Mouse (Mus musculus) heart, embryonic 13.5 days (tissue): ENCODE measurements around the gene Rps6kb1. TPM values are rescaled to one million over a fixed set of nuclear protein-coding genes. Genes with fewer than 3 reads are reported as not detected.
"Not testable (repeated sequence)": the region's sequence is repeated elsewhere in the genome, so short reads cannot be mapped to it uniquely, and the experiment has no call there.

Experiments
- ATAC-seq: fragments of 200-750 bp; cut with Nextera tagmentation; 2 replicates; pipeline ENCODE4 v1.8.0; 2017; ENCODE audit warnings: moderate TSS enrichment; ENCODE audit not compliant: insufficient number of reproducible peaks, low FRiP score, low TSS enrichment; ENCODE audit errors: extremely low read depth
- H3K27ac ChIP-seq: fragments of 300-500 bp; sonication (generic); replicated peaks from 2 replicates; pipeline ENCODE4 v1.5.1; 2015; ENCODE audit warnings: moderate library complexity, mild to moderate bottlenecking, inconsistent platforms
- H3K27me3 ChIP-seq: fragments of 300-500 bp; sonication (generic); replicated peaks from 2 replicates; pipeline ENCODE4 v1.6.1; 2015; ENCODE audit warnings: mild to moderate bottlenecking, inconsistent platforms
- H3K36me3 ChIP-seq: fragments of 300-500 bp; sonication (generic); 2 replicates; pipeline ENCODE4 v1.6.1; 2015; ENCODE audit warnings: mild to moderate bottlenecking, inconsistent platforms
- H3K4me1 ChIP-seq: fragments of 300-500 bp; sonication (generic); 2 replicates; pipeline ENCODE4 v1.6.1; 2015; ENCODE audit warnings: inconsistent platforms
- H3K4me2 ChIP-seq: fragments of 300-500 bp; sonication (generic); 2 replicates; pipeline ENCODE4 v1.6.1; 2015; ENCODE audit warnings: inconsistent platforms, mild to moderate bottlenecking, moderate library complexity
- H3K4me3 ChIP-seq: fragments of 300-500 bp; sonication (generic); 2 replicates; pipeline ENCODE4 v1.5.1; 2015; ENCODE audit warnings: moderate library complexity, mild to moderate bottlenecking, inconsistent platforms
- H3K9ac ChIP-seq: fragments of 300-500 bp; sonication (generic); 2 replicates; pipeline ENCODE4 v1.6.1; 2015; ENCODE audit warnings: inconsistent platforms, mild to moderate bottlenecking, moderate library complexity
- H3K9me3 ChIP-seq: fragments of 300-500 bp; sonication (generic); 2 replicates; pipeline ENCODE4 v1.6.1; 2016; ENCODE audit warnings: inconsistent platforms
- WGBS: fragments of 180-500 bp; shearing (Covaris S2); methylation state at CpG from one replicate; pipeline ENCODE4 v1.1.7; 2015; ENCODE audit warnings: mixed read lengths; 5-methylcytosine and 5-hydroxymethylcytosine counted together
- polyA plus RNA-seq: library from polyadenylated mRNA; unstranded; fragments of >200 nt; fragmentation: Nextera tagmentation; extraction: Ambion mirVana; gene quantifications from 2 replicates; pipeline ENCODE4 v1.2.1, GENCODE M21; 2015

The Rps6kb1 gene
- polyA plus RNA-seq, 1 experiment from 2014 or later, result 41.2 TPM

GRCm38 (mm10) chr11:86534201-86534910 is 10.2 kb downstream of the Rps6kb1 start:
- no peak for ATAC-seq
- Histone ChIP-seq H3K4me1 (no peaks in the 10 kb centered on the region), H3K4me2 (no peak overlapping the region), H3K9me3 (no peaks in the 10 kb centered on the region), H3K27me3 (no peaks in the 10 kb centered on the region), H3K36me3 (peaks cover 54% of the 10 kb centered on the region), H3K4me3 (no peak overlapping the region), H3K9ac (no peak overlapping the region), H3K27ac (no peak overlapping the region)
- WGBS, result 89% methylated on average over 5 of the region's 5 CpGs

- H3K36me3 ChIP-seq, result peaks cover 62% of the 10 kb centered on the region
- WGBS, result 86% methylated on average over 6 of the region's 6 CpGs
Observed at GRCm38 (mm10) chr11:86533302-86533701, 11.3 kb downstream of the Rps6kb1 start.

DNA sequence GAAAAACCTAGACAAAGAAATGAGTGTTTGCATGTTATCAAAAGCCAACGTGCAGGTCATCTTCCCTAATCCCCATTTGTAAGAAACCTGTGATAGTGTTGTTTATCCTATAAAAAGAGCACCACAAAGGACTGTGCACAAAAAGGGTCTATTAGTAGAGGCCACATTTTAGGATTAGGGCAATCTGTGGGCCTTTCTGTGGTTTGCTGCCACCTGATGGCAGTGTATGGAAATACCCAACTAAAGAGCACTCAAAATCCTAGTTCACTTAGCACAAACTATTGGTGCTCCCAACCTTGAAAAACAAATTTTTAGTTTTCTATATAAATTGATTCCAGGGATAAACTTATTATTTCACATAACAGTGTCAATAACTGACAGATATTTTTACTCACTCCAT is 11.8 kb downstream of the Rps6kb1 start:
- H3K9ac ChIP-seq, result no peak overlapping the region
- ATAC-seq, result no peak
- H3K4me3 ChIP-seq, result no peak overlapping the region
- H3K27me3 ChIP-seq, result no peaks in the 10 kb centered on the region
- no peak overlapping the region for H3K27ac ChIP-seq
- 55% methylated on average over 1 of the region's 1 CpGs for WGBS
- peaks cover 63% of the 10 kb centered on the region for H3K36me3 ChIP-seq
- no peak overlapping the region for H3K4me2 ChIP-seq
- no peaks in the 10 kb centered on the region for H3K4me1 ChIP-seq
- H3K9me3 ChIP-seq, result no peaks in the 10 kb centered on the region

More at GRCm38 (mm10) chr11:86533302-86533701, 11.3 kb downstream of the Rps6kb1 start:
- not testable (repeated sequence) for H3K4me2 ChIP-seq, H3K4me1 ChIP-seq, H3K27ac ChIP-seq, H3K27me3 ChIP-seq, ATAC-seq, H3K4me3 ChIP-seq, H3K9me3 ChIP-seq, H3K9ac ChIP-seq

GRCm38 (mm10) chr11:86527528-86527927 is 17.1 kb downstream of the Rps6kb1 start:
- Histone ChIP-seq H3K4me3 (no peak overlapping the region), H3K4me2 (no peak overlapping the region), H3K4me1 (no peaks in the 10 kb centered on the region), H3K27ac (no peak overlapping the region), H3K9me3 (no peaks in the 10 kb centered on the region), H3K9ac (no peak overlapping the region), H3K36me3 (peaks cover 93% of the 10 kb centered on the region), H3K27me3 (no peaks in the 10 kb centered on the region)
- 88% methylated on average over 4 of the region's 4 CpGs for WGBS
- no peak for ATAC-seq

DNA sequence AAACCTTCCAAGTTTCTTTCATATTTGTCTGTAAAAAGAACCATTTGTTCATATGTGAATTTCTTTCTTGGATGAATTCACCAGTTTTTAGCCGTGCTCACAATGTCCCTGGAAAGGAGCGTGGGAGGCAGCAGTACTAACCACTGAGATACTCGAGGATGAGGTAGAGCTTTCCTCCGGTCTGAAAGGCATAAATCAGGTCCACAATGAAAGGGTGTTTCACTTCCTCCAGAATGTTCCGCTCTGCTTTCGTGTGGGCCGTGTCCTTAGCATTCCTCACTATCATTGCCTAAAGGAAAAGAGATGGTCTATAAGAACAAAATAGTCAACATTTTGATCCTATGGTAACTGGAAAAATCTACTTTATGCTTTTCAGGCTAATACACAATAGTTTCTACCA is 24.9 kb downstream of the Rps6kb1 start:
- H3K9me3 ChIP-seq, result 0 out of 2 replicates have a peak, but pooled peaks cover 4% of the 10 kb centered on the region
- H3K4me2 ChIP-seq, result no peak overlapping the region
- no peak overlapping the region for H3K9ac ChIP-seq
- no peaks in the 10 kb centered on the region for H3K4me1 ChIP-seq
- H3K27ac ChIP-seq, result no peak overlapping the region
- no peaks in the 10 kb centered on the region for H3K27me3 ChIP-seq
- peaks cover 89% of the 10 kb centered on the region for H3K36me3 ChIP-seq
- H3K4me3 ChIP-seq, result no peak overlapping the region
- ATAC-seq, result no peak
- WGBS, result 85% methylated on average over 7 of the region's 7 CpGs

DNA sequence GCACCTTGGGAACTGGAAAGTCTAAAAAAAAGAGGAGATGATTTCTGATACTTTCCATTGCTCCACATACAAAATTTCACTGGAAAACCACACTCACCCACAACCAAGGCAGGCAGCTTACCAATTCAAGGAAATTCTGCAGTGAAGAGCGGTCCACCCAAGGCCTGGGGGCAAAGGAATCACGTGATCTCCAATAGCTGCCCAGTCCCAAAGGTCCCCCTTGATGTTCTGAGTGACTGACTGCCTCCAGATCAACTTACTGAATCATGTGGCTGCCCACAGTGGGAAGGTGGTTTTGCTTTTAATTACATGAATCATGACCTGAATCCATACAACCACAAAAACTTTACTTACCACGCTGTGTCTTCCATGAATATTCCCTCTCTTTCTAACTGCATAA is 27.4 kb downstream of the Rps6kb1 start:
- Histone ChIP-seq H3K9ac (no peak overlapping the region), H3K27me3 (no peaks in the 10 kb centered on the region), H3K4me1 (no peaks in the 10 kb centered on the region), H3K36me3 (peaks cover 88% of the 10 kb centered on the region), H3K4me3 (no peak overlapping the region), H3K4me2 (no peak overlapping the region), H3K9me3 (0 out of 2 replicates have a peak, but pooled peaks cover 4% of the 10 kb centered on the region), H3K27ac (no peak overlapping the region)
- WGBS, result 96% methylated on average over 3 of the region's 3 CpGs
- no peak for ATAC-seq

DNA sequence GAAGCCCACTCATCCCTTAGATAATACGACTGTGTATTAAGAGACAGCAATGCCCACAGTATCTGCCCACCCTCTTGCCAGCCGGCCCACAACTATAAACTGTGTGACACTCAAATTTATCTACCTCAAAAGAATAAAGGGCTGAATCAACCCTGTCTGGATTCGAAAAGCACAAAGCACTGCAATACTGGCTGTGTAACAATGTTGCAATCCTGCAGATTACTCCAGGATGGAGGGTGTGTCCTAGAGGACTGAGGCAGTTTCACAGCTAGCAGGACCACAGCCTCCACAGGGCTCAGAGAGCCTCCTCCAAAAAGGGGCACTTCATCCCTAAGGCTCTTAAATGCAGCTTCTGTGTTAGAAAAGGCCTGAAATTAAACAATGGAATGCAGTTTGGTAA is 28.0 kb downstream of the Rps6kb1 start:
- no peak overlapping the region for H3K4me3 ChIP-seq
- H3K4me2 ChIP-seq, result no peak overlapping the region
- no peaks in the 10 kb centered on the region for H3K4me1 ChIP-seq
- 0 out of 2 replicates have a peak, but pooled peaks cover 4% of the 10 kb centered on the region for H3K9me3 ChIP-seq
- WGBS, result 86% methylated on average over 3 of the region's 3 CpGs
- no peak for ATAC-seq
- peaks cover 88% of the 10 kb centered on the region for H3K36me3 ChIP-seq
- no peaks in the 10 kb centered on the region for H3K27me3 ChIP-seq
- no peak overlapping the region for H3K9ac ChIP-seq
- H3K27ac ChIP-seq, result no peak overlapping the region

- H3K4me1 ChIP-seq, result 0 out of 2 replicates have a peak, but pooled peaks cover 3% of the 10 kb centered on the region
- H3K4me2 ChIP-seq, result no peak overlapping the region
- H3K9ac ChIP-seq, result no peak overlapping the region
- no peak for ATAC-seq
- no peak overlapping the region for H3K4me3 ChIP-seq
- H3K27me3 ChIP-seq, result no peaks in the 10 kb centered on the region
- H3K36me3 ChIP-seq, result peaks cover 93% of the 10 kb centered on the region
- no peak overlapping the region for H3K27ac ChIP-seq
- 85% methylated on average over 2 of the region's 2 CpGs for WGBS
- no peaks in the 10 kb centered on the region for H3K9me3 ChIP-seq
Observed at GRCm38 (mm10) chr11:86507991-86508390, 36.6 kb downstream of the Rps6kb1 start.

DNA sequence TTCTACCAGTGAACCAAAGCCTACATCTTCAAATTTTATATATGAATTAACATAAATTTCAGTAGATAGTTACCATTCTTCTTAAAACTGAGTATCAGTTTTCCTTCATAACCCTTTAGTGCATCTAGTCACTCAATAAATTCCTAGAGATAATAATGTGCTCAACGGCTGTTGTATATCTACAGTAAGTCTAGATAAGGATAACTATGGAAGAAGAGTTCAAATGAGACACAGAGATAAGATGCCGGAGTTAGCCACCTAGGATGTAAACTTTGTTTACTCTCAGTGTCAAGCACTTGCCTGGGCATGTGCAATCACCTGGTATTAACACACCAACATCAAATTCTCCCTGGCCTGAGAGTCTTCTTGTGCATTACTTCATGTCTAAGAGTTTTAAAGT is 37.3 kb downstream of the Rps6kb1 start:
- Histone ChIP-seq H3K4me3 (no peak overlapping the region), H3K9ac (no peak overlapping the region), H3K36me3 (peaks cover 93% of the 10 kb centered on the region), H3K9me3 (no peaks in the 10 kb centered on the region), H3K27ac (no peak overlapping the region), H3K4me1 (0 out of 2 replicates have a peak, but pooled peaks cover 3% of the 10 kb centered on the region), H3K4me2 (no peak overlapping the region), H3K27me3 (no peaks in the 10 kb centered on the region)
- WGBS, result 51% methylated on average over 2 of the region's 2 CpGs
- ATAC-seq, result no peak

DNA sequence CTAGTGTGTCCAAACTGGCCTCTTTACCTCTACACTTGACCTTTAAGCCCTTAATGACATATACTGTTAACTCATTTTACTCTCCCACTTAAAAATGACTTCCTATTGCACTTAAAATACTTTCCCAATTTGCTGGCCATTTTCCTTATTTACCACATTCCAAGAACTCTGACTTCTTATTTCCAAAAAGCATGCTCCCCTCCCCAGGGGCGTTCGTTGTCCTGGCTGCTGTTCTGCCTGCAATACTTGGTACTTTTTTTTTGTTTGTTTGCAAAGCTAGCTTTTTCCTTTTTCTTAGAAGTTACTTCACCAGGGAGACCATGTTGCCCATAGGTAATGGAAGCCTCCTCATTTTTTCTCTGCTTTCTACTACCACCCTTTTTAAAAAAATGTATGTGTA is 41.5 kb downstream of the Rps6kb1 start:
- H3K4me3 ChIP-seq, result no peak overlapping the region
- 93% methylated on average over 2 of the region's 2 CpGs for WGBS

GRCm38 (mm10) chr11:86500795-86501194 is 43.8 kb downstream of the Rps6kb1 start:
- Histone ChIP-seq H3K36me3 (peaks cover 75% of the 10 kb centered on the region), H3K27ac (no peak overlapping the region), H3K4me3 (no peak overlapping the region), H3K9me3 (no peaks in the 10 kb centered on the region), H3K4me2 (no peak overlapping the region), H3K9ac (no peak overlapping the region), H3K4me1 (peaks cover 5% of the 10 kb centered on the region; the same call in 1 of the 2 replicates), H3K27me3 (no peaks in the 10 kb centered on the region)
- ATAC-seq, result no peak
- WGBS, result 73% methylated on average over 1 of the region's 1 CpGs

More for the DNA sequence above, 41.5 kb downstream of the Rps6kb1 start:
- peaks cover 8% of the 10 kb centered on the region; the same call in 1 of the 2 replicates for H3K4me1 ChIP-seq
- ATAC-seq, result no peak
- no peaks in the 10 kb centered on the region for H3K9me3 ChIP-seq
- no peak overlapping the region for H3K9ac ChIP-seq
- no peaks in the 10 kb centered on the region for H3K27me3 ChIP-seq
- H3K4me2 ChIP-seq, result no peak overlapping the region
- peaks cover 79% of the 10 kb centered on the region for H3K36me3 ChIP-seq
- H3K27ac ChIP-seq, result no peak overlapping the region

DNA sequence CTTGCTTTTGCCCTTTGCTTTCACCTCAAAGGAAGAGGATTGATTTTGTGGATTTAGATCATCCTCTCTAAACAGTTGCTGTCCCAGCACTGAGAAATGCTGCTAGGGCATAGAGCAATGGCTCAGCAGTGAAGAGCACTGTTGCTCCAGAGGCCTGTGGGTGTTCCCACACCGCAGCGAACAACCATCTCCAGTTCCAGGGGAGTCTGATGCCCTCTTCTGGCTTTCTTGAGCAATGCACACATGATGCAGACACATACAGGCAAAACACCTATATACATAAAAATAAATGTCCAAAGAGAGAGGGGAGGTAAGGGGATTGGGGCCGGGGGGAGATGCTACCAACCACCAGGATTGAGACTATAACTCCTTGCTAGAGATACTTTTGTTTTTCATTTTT is 46.7 kb downstream of the Rps6kb1 start:
- Histone ChIP-seq H3K4me1 (peaks cover 4% of the 10 kb centered on the region; the same call in 1 of the 2 replicates), H3K9ac (no peak overlapping the region), H3K36me3 (peaks cover 81% of the 10 kb centered on the region), H3K9me3 (no peaks in the 10 kb centered on the region), H3K4me3 (no peak overlapping the region), H3K27me3 (no peaks in the 10 kb centered on the region), H3K4me2 (no peak overlapping the region), H3K27ac (no peak overlapping the region)
- WGBS, result 66% methylated on average over 3 of the region's 3 CpGs
- ATAC-seq, result no peak
